14 mouse cellular contexts compared by ENCODE assay signal in genomic region chr7:119270826-119271420, GRCm38 (mm10).
DNase-seq lines count a peak whose midpoint lies in the region; ATAC-seq and TF ChIP-seq lines count a peak whose summit lies in the region.
"Had no signal": no experiment of that assay in that cellular context is flagged by ENCODE, and none has a peak within 500 bp of the region (broad histone marks: within the 10 kb centered on the region; RNA-seq: fewer than 3 reads in every experiment).

No protein-coding gene starts in this region.

- peaks cover 11% of the 10 kb centered on the region for H3K4me1 ChIP-seq in hindbrain, embryonic 13.5 days (replicated peaks)
- H3K4me1 ChIP-seq in hindbrain, embryonic 12.5 days, result no peaks in the 10 kb centered on the region
- peaks cover 10 to 15% of the 10 kb centered on the region in 2 experiments for H3K4me1 ChIP-seq in MEL (ENCODE audit: control insufficient read depth in 1 of 2, insufficient read depth in 2 of 2, low read length in 2 of 2)
- H3K4me1 ChIP-seq in liver, postnatal 0 days (ENCODE audit: insufficient read depth), result no peaks in the 10 kb centered on the region

- 44% methylated on average over 8 of the region's 8 CpGs for WGBS in hindbrain, embryonic 13.5 days
- WGBS in hindbrain, embryonic 12.5 days, result 55% methylated on average over 8 of the region's 8 CpGs
- 57% methylated on average over 8 of the region's 8 CpGs for WGBS in liver, postnatal 0 days (ENCODE audit: insufficient replicate concordance)

- H3K4me3 ChIP-seq in hindbrain, embryonic 13.5 days, result no peak overlapping the region
- no peak overlapping the region for H3K4me3 ChIP-seq in hindbrain, embryonic 12.5 days
- H3K4me3 ChIP-seq in MEL (ENCODE audit: control insufficient read depth in 1 of 2, insufficient read depth in 1 of 2, low read depth in 2 of 2, low read length in 2 of 2), result peak overlapping the region in 1 of 2 experiments; percentile 34; a peak in 2 of 4 replicates
- no peak overlapping the region for H3K4me3 ChIP-seq in liver, postnatal 0 days (ENCODE audit: low read depth, low read length)
- H3K4me3 ChIP-seq: midbrain, embryonic 12.5 days had no signal

- no peaks in the 10 kb centered on the region for H3K79me2 ChIP-seq in MEL (ENCODE audit: control insufficient read depth, insufficient read depth, low read length, poor library complexity)

- no peak for TF ChIP-seq RAD21 in MEL (IDR thresholded peaks at IDR 0.05; ENCODE audit: low read depth, low read length)

- no peaks in the 10 kb centered on the region for H3K27me3 ChIP-seq in hindbrain, embryonic 13.5 days
- no peaks in the 10 kb centered on the region for H3K27me3 ChIP-seq in hindbrain, embryonic 12.5 days
- H3K27me3 ChIP-seq in MEL (ENCODE audit: control insufficient read depth in 1 of 2, insufficient read depth in 2 of 2, low read length in 2 of 2), result no peaks in the 10 kb centered on the region
- no peaks in the 10 kb centered on the region for H3K27me3 ChIP-seq in liver, postnatal 0 days (ENCODE audit: insufficient read depth, low read length)
- H3K27me3 ChIP-seq: midbrain, embryonic 12.5 days had no signal

- no peak overlapping the region for H3K4me2 ChIP-seq in hindbrain, embryonic 13.5 days
- no peak overlapping the region for H3K4me2 ChIP-seq in hindbrain, embryonic 12.5 days (replicated peaks)
- H3K4me2 ChIP-seq in liver, postnatal 0 days (ENCODE audit: low read depth, low read length), result no peak overlapping the region
- H3K4me2 ChIP-seq: midbrain, embryonic 12.5 days had no signal

- peak; percentile 95 to 97 for TF ChIP-seq EP300 in MEL (IDR thresholded peaks at IDR 0.05; ENCODE audit: low read depth in 1 of 2, low read length in 2 of 2)
- peak; percentile 80 for TF ChIP-seq EP300 in liver, postnatal 0 days (IDR thresholded peaks at IDR 0.05; ENCODE audit: low read depth)

- no peak for ATAC-seq in hindbrain, embryonic 13.5 days (ENCODE audit: low FRiP score)
- ATAC-seq in hindbrain, embryonic 12.5 days (ENCODE audit: low FRiP score), result no peak
- peak; percentile 73 for ATAC-seq in liver, postnatal 0 days

- no peak overlapping the region for H3K9ac ChIP-seq in hindbrain, embryonic 13.5 days
- no peak overlapping the region for H3K9ac ChIP-seq in hindbrain, embryonic 12.5 days
- peak overlapping the region; percentile 20 for H3K9ac ChIP-seq in MEL (ENCODE audit: control insufficient read depth, low read depth, low read length, poor library complexity, severe bottlenecking)
- no peak overlapping the region for H3K9ac ChIP-seq in liver, postnatal 0 days (replicated peaks)
- H3K9ac ChIP-seq: midbrain, embryonic 12.5 days had no signal

- TF ChIP-seq CTCF in MEL (IDR thresholded peaks at IDR 0.05 in 2 of 3, conservative IDR thresholded peaks at IDR 0.05 in 1 of 3; ENCODE audit: control insufficient read depth in 1 of 3, insufficient read depth in 1 of 3, low read depth in 2 of 3, low read length in 3 of 3, poor library complexity in 1 of 3, severe bottlenecking in 1 of 3), result no peak
- no peak for TF ChIP-seq CTCF in liver, postnatal 0 days (IDR thresholded peaks at IDR 0.05; ENCODE audit: low read depth)

- no peak for TF ChIP-seq POLR2A in MEL (IDR thresholded peaks at IDR 0.05; ENCODE audit: control insufficient read depth in 1 of 2, insufficient read depth in 1 of 2, low read depth in 1 of 2, low read length in 2 of 2, poor library complexity in 1 of 2)

- DNase-seq in MEL (ENCODE audit: low read depth, low spot score), result peak; percentile 86
- peak; percentile 67 for DNase-seq in c-Kit-positive CD71-positive TER-119-positive erythroid progenitor cells, embryonic 14.5 days (ENCODE audit: low spot score)
- no peak for DNase-seq in liver, postnatal 0 days
- no peak for DNase-seq in B cell, adult 2 months
- no peak for DNase-seq in cerebellum, postnatal 10 days
- DNase-seq: adrenal gland, postnatal 25 days; cerebellum, adult 11-12 months; gastrocnemius, postnatal 36 days; layer of hippocampus, adult 9-11 months; right cerebral cortex, postnatal 14 days had no signal

- no peaks in the 10 kb centered on the region for H3K36me3 ChIP-seq in hindbrain, embryonic 13.5 days
- H3K36me3 ChIP-seq in hindbrain, embryonic 12.5 days, result no peaks in the 10 kb centered on the region
- H3K36me3 ChIP-seq in MEL (ENCODE audit: control insufficient read depth in 1 of 2, insufficient read depth in 2 of 2, low read length in 2 of 2), result peaks cover 0 to 15% of the 10 kb centered on the region in 2 experiments; a peak in 2 of 4 replicates
- no peaks in the 10 kb centered on the region for H3K36me3 ChIP-seq in liver, postnatal 0 days (replicated peaks; ENCODE audit: insufficient read depth, low read length)
- H3K36me3 ChIP-seq: midbrain, embryonic 12.5 days had no signal

- H3K9me3 ChIP-seq in hindbrain, embryonic 13.5 days, result no peaks in the 10 kb centered on the region
- no peaks in the 10 kb centered on the region for H3K9me3 ChIP-seq in hindbrain, embryonic 12.5 days (replicated peaks)
- no peaks in the 10 kb centered on the region for H3K9me3 ChIP-seq in MEL (replicated peaks; ENCODE audit: insufficient read depth, low read length)
- H3K9me3 ChIP-seq in liver, postnatal 0 days (ENCODE audit: low read length), result no peaks in the 10 kb centered on the region
- H3K9me3 ChIP-seq: midbrain, embryonic 12.5 days had no signal

- H3K27ac ChIP-seq in hindbrain, embryonic 13.5 days, result peak overlapping the region; percentile 66
- H3K27ac ChIP-seq in hindbrain, embryonic 12.5 days, result no peak overlapping the region
- peak overlapping the region; percentile 86 for H3K27ac ChIP-seq in MEL (ENCODE audit: control insufficient read depth, low read depth, low read length)
- no peak overlapping the region for H3K27ac ChIP-seq in liver, postnatal 0 days (ENCODE audit: low read depth)
- H3K27ac ChIP-seq: kidney, postnatal 0 days; midbrain, embryonic 12.5 days had no signal

TF ChIP-seq in MEL, 35 proteins besides CTCF, POLR2A, EP300 and RAD21:
- peak; percentile 39; the same call in 1 of the 2 replicates for TF ChIP-seq ZNF384 (IDR thresholded peaks at IDR 0.05; ENCODE audit: low read depth, low read length)
- no peak for TF ChIP-seq GABPA (IDR thresholded peaks at IDR 0.05; ENCODE audit: low read depth, low read length)
- no peak for TF ChIP-seq JUND (IDR thresholded peaks at IDR 0.05; ENCODE audit: low read depth, low read length)
- TF ChIP-seq ELF1 (IDR thresholded peaks at IDR 0.05; ENCODE audit: low read depth, low read length), result peak; percentile 44; the same call in 1 of the 2 replicates
- TF ChIP-seq TBP (IDR thresholded peaks at IDR 0.05; ENCODE audit: low read depth, low read length), result peak; percentile 41; the same call in 1 of the 2 replicates
- peak; percentile 76 for TF ChIP-seq SIN3A (IDR thresholded peaks at IDR 0.05; ENCODE audit: low read length)
- TF ChIP-seq ETS1 (IDR thresholded peaks at IDR 0.05; ENCODE audit: low read depth, low read length), result peak; percentile 95
- TF ChIP-seq MEF2A (IDR thresholded peaks at IDR 0.05; ENCODE audit: extremely low read depth, insufficient replicate concordance, low read depth, low read length, poor library complexity, severe bottlenecking), result peak; percentile 71; the same call in 1 of the 2 replicates
- TF ChIP-seq TAL1 (IDR thresholded peaks at IDR 0.05; ENCODE audit: low read length), result peak; percentile 96
- TF ChIP-seq CHD2 (IDR thresholded peaks at IDR 0.05; ENCODE audit: low read length), result peak; percentile 64
- 0 out of 2 replicates have a peak, but pooled peaks have one; percentile 32 for TF ChIP-seq MAX (IDR thresholded peaks at IDR 0.05; ENCODE audit: low read length)
- TF ChIP-seq GATA1 (IDR thresholded peaks at IDR 0.05; ENCODE audit: low read depth, low read length), result peak; percentile 93
- TF ChIP-seq SMC3 (IDR thresholded peaks at IDR 0.05; ENCODE audit: low read depth, low read length), result no peak
- TF ChIP-seq USF1 (IDR thresholded peaks at IDR 0.05; ENCODE audit: low read depth, low read length), result peak; percentile 32; the same call in 1 of the 2 replicates
- TF ChIP-seq CHD1 (IDR thresholded peaks at IDR 0.05; ENCODE audit: low read depth, low read length), result no peak
- TF ChIP-seq MAFK (IDR thresholded peaks at IDR 0.05; ENCODE audit: borderline replicate concordance, low read depth, low read length), result peak; percentile 78; the same call in 1 of the 2 replicates
- TF ChIP-seq MYB (IDR thresholded peaks at IDR 0.05; ENCODE audit: low read depth, low read length), result peak; percentile 61
- TF ChIP-seq MYC (IDR thresholded peaks at IDR 0.05; ENCODE audit: low read depth, low read length), result peak; percentile 79
- peak; percentile 98 for TF ChIP-seq TCF12 (IDR thresholded peaks at IDR 0.05; ENCODE audit: low read depth, low read length)
- TF ChIP-seq MAZ (IDR thresholded peaks at IDR 0.05; ENCODE audit: low read depth, low read length), result peak; percentile 93
- TF ChIP-seq MXI1 (IDR thresholded peaks at IDR 0.05; ENCODE audit: low read depth, low read length), result peak; percentile 76
- TF ChIP-seq RCOR1 (IDR thresholded peaks at IDR 0.05; ENCODE audit: low read depth, low read length), result peak; percentile 86
- TF ChIP-seq KAT2A (conservative IDR thresholded peaks at IDR 0.05; ENCODE audit: low read depth, low read length), result peak; percentile 37; the same call in 1 of the 2 replicates
- no peak for TF ChIP-seq POLR2AphosphoS5 (IDR thresholded peaks at IDR 0.05; ENCODE audit: borderline replicate concordance, low read depth, low read length)

Comparison
In these comparisons a context has a peak if more than half of its experiments do, and no peak if none do; other contexts are left out.
1. H3K27ac ChIP-seq: peak in hindbrain, embryonic 13.5 days (single experiment) and MEL (single experiment); none in hindbrain, embryonic 12.5 days (single experiment) and liver, postnatal 0 days (single experiment).
2. DNase-seq: peak in MEL (single experiment) and c-Kit-positive CD71-positive TER-119-positive erythroid progenitor cells, embryonic 14.5 days (single experiment); none in liver, postnatal 0 days (single experiment), B cell, adult 2 months (0 of 2) and cerebellum, postnatal 10 days (0 of 2).